Mouse (Mus musculus) G1E-ER4 (cell line): ENCODE measurements around the gene Vmn1r87. TPM values are rescaled to one million over a fixed set of nuclear protein-coding genes. Genes with fewer than 3 reads are reported as not detected.

Source experiments
- GATA1 ChIP-seq: IDR thresholded peaks from one replicate; pipeline ENCODE4 v1.8.0; 2012; ENCODE audit warnings: low read length, inconsistent platforms
- polyA plus RNA-seq: library from polyadenylated mRNA; stranded (reverse); fragments of >175 nt; gene quantifications from 2 replicates; pipeline ENCODE4 v1.2.3, GENCODE M21; 2012

The Vmn1r87 gene
- not detected in 2 replicates for polyA plus RNA-seq

DNA sequence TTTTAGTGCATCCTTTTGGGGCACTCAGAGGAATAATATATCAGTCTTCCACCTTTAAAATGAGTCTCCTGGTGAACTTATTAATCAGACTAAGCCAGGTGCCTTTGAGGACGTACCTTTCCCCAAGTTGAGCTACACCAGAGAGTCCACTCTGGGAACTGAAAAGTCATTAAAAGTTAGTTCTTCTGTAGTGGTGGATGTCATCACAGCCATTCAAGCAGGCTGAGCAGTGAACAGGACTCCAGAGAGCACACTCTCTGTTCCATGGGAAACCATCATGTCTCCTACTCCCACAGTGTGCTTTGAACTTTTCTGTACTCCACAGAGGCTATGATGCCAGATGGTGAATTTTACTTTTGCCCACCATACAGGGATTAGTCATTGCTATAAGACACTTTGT lies at the start of gene Vmn1r87:
TSS of gene Vmn1r87 (minus strand) at position 101 of the 400 bp plus-strand sequence.
- no peak for TF ChIP-seq GATA1

DNA sequence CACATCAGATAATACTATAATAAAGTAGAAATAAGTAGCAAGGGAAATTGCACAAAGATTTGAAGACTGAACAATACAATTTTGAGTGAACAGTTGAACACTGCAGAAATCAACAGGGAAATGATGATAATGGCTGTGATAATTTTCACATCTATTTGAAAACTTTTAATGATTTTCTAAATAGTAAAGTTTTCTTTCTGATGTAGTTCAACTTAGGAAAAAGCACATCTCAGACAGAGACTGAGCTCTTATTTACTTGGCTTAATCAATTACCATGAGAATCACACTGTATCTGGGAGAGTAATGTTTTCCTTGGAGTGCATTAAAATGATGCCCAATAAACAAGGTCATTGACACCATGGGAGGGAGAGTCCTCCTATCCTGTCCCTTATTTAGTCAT lies 19.3 kb upstream of the Vmn1r87 start, which contains the start of gene Vmn1r88:
TSS of gene Vmn1r88 (plus strand) at position 301 of the 400 bp plus-strand sequence.
- no peak for TF ChIP-seq GATA1

DNA sequence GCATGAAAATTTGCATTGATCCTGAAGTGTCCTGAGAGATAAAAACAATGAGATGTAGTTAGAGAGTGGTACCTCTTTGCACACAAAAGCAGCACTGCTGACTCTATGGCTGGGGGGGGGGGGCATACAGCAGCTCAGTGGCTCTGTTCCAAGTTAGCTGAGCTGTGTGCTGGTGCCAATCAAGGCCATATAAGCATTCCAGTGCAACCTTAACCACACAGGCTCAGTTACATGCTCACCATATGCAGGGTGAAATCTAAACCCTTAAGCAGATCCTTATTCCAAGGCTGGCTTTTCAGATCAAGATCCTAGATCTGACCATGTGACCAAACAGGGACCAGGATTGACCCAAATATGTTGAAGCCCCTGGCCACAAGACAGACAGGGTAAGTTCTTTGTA lies 2.6 kb downstream of the Vmn1r87 start:
- no peak for TF ChIP-seq GATA1

DNA sequence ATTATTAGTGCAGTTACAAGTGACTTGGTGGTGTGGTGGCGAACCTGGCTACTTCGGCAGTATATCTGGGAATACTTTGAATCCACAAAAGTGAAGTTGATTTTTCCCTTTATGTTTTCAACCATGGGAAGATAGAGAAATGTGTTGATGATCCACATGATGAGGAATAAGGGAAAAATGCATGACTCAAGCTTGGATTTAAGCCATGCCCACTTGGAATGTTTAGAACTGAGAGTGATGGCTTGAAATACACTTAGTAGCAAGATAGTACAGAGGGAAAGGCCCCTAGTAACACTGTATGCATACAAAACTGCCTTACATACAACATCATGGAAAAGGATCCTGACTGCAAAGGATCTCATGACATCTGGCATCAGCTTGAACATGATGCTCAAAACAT lies 8.1 kb downstream of the Vmn1r87 start:
- TF ChIP-seq GATA1, result no peak

DNA sequence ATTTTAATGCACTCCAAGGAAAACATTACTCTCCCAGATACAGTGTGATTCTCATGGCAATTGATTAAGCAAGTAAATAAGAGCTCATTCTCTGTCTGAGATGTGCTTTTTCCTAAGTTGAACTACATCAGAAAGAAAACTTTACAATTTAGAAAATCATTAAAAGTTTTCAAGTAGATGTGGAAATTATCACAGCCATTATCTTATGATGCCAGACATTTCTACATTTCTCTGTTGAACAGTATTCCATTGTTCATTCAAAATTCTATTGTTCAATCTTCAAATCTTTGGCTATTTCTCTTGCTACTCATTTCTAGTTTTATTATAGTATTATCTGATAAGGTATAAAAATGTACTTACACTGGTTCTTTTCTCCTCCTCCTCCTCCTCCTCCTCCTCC lies 20.1 kb downstream of the Vmn1r87 start, which contains the start of gene Vmn1r86:
TSS of gene Vmn1r86 (minus strand) at position 101 of the 400 bp plus-strand sequence.
- TF ChIP-seq GATA1, result no peak

DNA sequence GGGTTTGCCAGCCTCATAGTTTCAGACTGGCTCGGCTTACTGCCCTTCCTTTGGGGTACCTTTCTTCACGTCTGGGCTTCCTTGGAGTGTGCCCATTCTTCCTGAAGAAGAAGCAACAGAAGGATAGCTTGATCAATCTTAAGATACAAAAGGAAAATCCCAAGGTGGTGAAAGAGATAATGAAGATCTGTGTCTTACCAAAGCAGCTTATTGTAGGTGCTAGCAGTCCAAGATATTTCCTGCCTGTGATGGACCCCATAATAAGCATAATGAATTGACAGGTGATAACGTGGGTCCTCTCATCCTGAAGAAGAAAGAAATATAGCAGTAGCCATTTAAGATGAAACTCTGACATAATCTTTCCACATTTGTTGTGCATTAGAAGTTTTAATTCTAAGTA lies 44.9 kb downstream of the Vmn1r87 start, which contains the start of gene Vmn1r85:
TSS of gene Vmn1r85 (minus strand) at position 101 of the 400 bp plus-strand sequence.
- TF ChIP-seq GATA1, result no peak

Other genes starting within 250 kb of the Vmn1r87 start
- 4.1 and 5.8 TPM in 2 replicates for gene Zscan22, start 242.3 kb downstream of the Vmn1r87 start, polyA plus RNA-seq
- gene Rps5, start 217.9 kb downstream of the Vmn1r87 start, polyA plus RNA-seq, result 2,301 and 3,402 TPM in 2 replicates
- gene Rnf225, start 212.7 kb downstream of the Vmn1r87 start, polyA plus RNA-seq, result 2.0 and 3.0 TPM in 2 replicates
- 4.6 and 5.0 TPM in 2 replicates for gene Zfp324, start 174.3 kb downstream of the Vmn1r87 start, polyA plus RNA-seq
- 5.8 and 5.9 TPM in 2 replicates for gene Zfp446, start 162.3 kb downstream of the Vmn1r87 start, polyA plus RNA-seq
- not detected in 2 replicates for gene Slc27a5, start 142.0 kb downstream of the Vmn1r87 start, polyA plus RNA-seq
- gene Trim28, start 141.0 kb downstream of the Vmn1r87 start, polyA plus RNA-seq, result 297 and 367 TPM in 2 replicates
- 192 and 209 TPM in 2 replicates for gene Zbtb45, start 130.1 kb downstream of the Vmn1r87 start, polyA plus RNA-seq
- 86.1 and 432 TPM in 2 replicates for gene Chmp2a, start 105.3 kb downstream of the Vmn1r87 start, polyA plus RNA-seq
- gene Ube2m, start 101.9 kb downstream of the Vmn1r87 start, polyA plus RNA-seq, result 343 and 422 TPM in 2 replicates
- gene Mzf1, start 85.4 kb downstream of the Vmn1r87 start, polyA plus RNA-seq, result 0.45 and 0.51 TPM in 2 replicates
- not detected in 2 replicates for gene Vmn1r85, start 45.0 kb downstream of the Vmn1r87 start, polyA plus RNA-seq
- gene Vmn1r86, start 20.2 kb downstream of the Vmn1r87 start, polyA plus RNA-seq, result not detected in 2 replicates
- gene Vmn1r88, start 19.4 kb upstream of the Vmn1r87 start, polyA plus RNA-seq, result not detected in 2 replicates
- gene Vmn1r89, start 72.9 kb upstream of the Vmn1r87 start, polyA plus RNA-seq, result not detected in 2 replicates
- gene Lig1, start 137.1 kb upstream of the Vmn1r87 start, polyA plus RNA-seq, result 111 and 121 TPM in 2 replicates
- 2.4 and 2.7 TPM in 2 replicates for gene Zswim9, start 138.6 kb upstream of the Vmn1r87 start, polyA plus RNA-seq
- 0.03 and 0.04 TPM in 2 replicates for gene Pla2g4c, start 184.5 kb upstream of the Vmn1r87 start, polyA plus RNA-seq